Mouse (Mus musculus) liver, adult (tissue): ENCODE measurements around the gene Rasd2.

Source experiments
- GATA4 ChIP-seq: IDR thresholded peaks from 2 replicates; pipeline ENCODE4 v1.6.1; 2014; ENCODE audit warnings: mild to moderate bottlenecking, low read length; ENCODE audit not compliant: insufficient replicate concordance

Rasd2 gene

DNA sequence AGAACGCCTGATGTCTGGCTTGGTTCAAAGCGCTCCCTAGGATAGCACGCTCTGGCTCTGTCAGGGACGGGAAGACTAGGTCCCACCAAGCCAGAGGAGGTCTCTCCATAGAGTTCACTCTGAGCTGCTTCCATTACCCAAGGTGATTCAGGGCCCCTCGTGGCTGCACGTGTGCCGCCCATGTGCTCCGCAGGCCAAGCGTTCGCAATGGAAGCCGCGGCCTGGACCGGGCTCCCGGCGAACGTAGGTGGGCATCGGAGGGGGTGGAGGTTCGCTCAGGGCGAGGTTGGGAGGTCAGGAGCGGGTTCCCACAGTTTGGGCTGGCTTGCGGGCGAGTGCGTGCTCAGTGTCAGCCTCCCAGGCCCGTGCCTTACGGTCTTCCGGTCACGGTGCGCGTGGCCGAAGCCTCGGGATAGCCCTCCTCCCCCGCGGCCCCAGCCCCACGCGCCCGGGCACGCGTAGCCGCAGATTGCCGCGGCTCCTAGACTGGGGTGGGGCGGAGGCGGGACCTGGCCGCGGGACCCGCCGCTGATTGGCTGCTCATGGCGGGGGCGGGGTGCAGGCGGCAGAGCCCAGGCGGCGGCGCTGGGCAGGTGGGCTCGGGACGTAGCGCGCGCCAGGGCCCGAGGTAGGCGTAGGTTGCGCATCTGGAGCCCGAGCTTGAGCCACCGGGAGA is 975 bp upstream of the Rasd2 start:
- no peak for TF ChIP-seq GATA4

DNA sequence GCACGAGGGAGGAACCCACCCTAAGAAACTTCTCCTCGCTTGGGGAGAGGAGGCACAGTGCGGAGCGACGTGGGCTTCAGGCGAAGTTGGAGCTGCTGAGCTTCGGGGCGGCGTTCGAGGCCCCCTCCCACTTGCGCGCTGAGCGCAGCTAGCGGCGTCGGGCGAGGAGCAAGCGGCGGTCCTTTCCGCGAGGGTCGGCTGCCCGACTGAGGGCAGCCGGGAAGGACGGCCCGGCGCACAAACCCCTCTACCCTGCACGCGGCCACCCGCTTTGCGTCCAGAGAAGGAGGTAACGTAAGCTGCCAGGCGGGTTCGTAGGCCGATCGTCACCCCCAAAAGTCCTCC is 465 bp upstream of the Rasd2 start:
- TF ChIP-seq GATA4, result no peak

DNA sequence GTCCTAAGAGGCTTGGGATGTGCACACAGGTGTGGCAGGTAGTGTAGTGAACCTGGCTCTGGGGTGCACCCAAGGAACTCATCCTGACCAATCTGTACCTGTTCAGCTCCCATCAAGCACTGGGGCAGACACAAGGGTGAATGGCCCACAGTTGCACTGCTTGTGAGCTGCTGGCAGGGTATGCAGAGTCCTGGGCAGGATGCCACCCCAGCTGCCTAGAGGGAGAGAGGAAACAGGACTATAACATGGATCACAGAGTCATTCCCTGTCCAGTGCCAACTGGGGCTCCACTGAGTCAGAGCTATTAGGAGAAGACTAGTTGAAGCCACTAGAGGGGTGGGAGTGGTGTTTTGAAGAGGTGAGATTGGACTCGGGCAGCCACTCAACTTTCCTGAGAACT is 1.3 kb downstream of the Rasd2 start:
- TF ChIP-seq GATA4, result no peak

DNA sequence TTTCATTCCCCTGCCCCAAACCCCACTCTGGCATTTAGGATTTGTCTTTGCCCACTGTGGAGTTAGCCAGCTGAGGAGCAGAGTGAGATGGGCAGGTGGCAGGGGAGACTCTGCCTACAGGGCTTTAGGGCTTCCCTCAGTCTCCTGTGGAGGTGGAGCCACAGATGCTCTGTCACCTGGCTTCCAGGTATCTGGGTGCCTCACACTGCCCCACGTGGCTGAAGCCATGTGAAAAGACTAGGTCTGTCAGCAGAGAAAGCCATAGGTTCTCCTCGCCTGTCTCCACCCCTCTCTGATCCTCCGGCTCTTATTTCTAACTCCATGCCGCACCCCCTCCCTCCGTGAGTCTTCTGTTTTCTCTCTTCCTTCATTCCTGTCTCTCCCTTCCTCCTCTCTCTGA is 2.2 kb downstream of the Rasd2 start:
- no peak for TF ChIP-seq GATA4

DNA sequence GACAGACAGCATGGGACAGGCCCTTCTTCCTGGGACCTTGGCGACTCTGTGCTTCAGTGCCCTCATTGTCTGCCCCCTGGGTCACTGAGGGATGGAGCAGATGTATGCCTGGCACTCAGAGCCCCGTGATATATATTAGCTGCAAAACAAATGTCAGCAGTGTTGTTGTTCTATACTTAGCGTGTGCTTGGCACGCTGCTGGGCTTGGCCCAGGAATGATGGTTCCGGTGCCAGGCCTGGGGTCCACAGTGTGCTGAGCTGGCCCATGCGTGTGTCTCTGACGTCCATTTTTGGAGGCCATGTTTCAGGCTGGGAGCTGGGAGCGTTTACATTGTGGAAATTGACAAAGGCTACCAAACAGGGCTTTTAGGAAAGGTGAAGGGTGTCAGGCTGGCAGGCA is 3.1 kb downstream of the Rasd2 start:
- TF ChIP-seq GATA4, result no peak

DNA sequence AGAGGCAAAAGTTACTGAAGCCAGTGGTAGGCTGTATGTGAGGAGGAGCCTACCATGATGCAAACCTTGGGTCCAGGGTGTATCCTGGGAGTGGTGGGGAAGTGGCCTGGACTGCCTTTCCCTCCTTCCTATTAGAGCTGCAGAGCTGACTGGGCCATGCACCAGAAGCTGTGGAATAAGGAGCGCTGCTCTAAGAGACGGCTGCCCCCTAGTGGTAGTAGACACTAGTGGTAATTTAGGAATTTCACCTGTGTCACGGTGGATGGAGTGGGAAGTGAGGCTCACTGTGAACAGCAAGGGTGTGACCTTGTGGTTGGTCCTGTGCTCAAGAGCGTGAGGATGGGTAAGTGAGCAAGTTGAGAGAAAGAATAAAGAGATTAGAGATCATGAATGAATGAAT is 4.2 kb downstream of the Rasd2 start:
- no peak for TF ChIP-seq GATA4

DNA sequence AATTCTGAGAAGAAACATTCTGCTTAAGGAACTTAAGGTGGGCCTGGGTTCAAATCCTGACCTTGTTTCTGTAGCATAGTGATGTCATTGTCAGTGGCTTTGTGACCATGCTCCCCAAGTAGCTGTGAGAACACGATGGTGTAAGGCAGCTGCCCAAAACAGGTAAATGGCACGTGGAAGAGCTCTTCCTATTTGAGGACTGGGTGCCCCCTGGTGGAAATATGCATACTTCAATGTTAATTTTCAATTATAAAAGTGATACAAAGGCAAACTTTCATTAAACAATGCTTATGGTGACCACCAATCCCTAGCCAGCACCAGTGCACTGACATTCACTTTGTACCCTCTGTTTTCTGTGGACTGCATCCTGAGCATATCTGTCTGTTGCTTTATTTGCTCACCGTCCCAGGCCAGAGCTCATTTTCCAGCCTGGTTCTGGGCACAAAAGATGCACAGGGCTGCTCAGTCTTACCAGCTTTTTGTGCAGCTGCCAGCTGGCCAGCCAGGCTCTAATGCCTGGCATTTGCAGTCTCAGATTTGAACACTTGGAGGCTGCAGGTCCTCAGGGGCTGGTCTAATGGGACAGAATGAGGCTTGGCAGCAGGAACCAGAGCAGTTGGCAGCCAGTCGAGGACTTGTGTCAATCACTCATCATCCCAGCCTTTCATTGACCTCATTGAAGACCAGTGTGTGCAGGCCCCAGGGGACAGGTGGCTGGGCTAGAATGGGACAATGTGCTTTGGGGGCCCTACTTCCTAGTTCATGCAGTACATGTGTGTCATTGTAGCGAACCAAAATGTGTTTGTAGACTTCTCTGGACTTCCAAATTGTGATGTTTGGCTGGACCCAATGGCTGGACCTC is 6.4 kb downstream of the Rasd2 start:
- TF ChIP-seq GATA4, result no peak

DNA sequence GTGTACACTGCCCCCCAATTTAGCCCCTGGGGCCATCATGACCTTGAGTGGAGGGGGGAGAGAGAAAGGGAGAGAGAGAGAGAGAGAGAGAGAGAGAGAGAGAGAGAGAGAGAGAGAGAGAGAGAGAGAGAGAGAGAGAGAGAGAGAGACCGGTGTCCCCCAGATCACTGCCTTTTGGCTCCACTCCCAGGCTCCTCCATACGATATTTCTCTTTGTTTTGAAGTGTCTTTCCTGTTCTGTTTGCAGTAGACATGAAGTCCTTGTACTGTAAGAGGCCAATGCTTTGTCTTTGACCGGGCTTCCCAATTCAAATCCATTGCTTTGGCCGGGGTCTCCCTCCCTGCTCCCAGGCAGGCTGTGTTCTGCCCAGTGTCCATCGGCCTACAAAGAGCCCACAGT is 8.9 kb downstream of the Rasd2 start:
- TF ChIP-seq GATA4, result no peak

DNA sequence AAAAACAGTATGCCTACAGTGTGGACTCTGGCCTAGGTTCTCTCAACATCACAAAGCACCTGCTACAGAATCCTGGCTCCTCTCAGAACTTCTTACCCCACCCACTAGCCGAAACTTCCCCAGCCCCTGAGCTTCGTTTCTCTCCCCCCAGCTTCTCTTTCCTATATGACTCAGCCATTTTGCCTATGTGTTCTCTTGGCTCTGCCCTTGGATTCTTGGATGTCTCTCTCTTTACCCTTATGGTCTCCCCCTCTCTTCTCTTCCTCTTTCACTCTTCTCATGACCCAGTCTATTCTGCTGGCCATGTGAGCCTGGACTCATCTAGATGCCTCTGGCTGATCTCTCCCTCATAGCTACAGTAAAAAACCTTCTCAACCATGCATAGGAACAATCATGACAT is 13.0 kb downstream of the Rasd2 start:
- TF ChIP-seq GATA4, result no peak

DNA sequence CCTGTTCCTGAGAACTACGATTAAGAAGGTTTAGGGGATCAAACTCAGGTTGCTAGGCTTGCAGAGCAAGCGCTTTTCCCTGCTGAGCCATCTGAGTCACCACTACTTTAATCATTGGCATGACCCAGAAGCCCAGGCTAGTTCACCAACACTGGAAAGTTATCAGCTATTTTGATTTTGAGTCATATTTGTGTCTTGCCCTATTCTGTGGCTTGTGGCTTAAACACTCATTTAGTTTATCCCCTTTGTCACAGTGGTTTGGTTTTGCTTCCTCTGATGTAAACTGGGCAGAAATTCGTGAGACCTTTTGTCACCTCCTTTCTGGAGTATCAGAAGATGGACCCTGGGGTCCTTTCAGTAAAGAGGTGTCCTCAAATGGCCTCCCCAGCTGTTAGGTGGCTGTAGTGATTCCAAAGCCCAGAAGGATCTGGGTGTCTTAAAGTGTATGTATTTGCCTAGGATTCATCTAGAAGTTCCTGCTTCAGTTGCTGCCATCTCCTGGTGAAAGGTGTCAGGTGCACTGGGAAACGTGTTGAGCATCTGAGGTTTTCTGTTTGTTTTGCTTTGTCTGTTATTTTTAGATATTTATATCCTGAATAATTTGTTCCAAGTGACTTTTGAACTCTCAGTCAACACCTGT is 20.3 kb downstream of the Rasd2 start:
- no peak for TF ChIP-seq GATA4

DNA sequence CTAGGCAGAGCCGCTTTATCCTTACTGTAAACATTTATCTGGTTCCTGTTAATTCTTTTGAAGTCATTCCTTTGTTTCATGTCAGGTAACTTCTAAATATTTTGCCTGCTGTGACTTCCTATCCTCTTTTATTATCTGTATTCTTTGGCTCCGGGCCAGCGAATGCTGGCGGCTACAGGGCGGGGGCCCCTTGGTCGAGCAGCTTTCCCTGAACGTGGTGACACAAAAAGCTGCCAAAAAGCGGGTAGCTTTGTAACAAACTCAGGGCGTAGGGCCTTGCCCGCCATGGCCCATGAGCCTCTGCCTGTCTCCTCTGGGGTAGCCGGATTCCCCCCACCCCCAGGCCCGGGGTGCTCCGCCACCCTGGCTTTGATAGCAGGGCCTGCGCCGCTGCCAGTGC is 33.6 kb downstream of the Rasd2 start:
- no peak for TF ChIP-seq GATA4

DNA sequence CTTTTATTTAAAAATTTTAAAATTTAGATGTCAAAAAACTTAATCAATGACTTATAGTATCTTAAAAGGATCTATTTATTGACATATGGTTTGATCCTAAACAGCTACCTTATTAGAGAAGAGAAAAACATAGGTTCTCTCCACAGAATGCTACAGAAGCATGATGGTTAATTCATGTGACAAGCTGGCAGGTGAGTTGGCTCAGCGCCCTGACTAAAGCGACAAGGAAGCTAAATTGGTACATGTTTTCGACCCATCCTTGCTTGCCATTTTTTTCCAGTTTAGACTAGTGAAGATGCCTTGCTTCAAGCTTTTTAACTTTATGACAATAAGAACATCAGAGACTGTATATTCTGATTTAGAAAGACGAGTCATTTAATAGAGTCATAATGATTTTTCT is 35.4 kb downstream of the Rasd2 start:
- TF ChIP-seq GATA4, result no peak

DNA sequence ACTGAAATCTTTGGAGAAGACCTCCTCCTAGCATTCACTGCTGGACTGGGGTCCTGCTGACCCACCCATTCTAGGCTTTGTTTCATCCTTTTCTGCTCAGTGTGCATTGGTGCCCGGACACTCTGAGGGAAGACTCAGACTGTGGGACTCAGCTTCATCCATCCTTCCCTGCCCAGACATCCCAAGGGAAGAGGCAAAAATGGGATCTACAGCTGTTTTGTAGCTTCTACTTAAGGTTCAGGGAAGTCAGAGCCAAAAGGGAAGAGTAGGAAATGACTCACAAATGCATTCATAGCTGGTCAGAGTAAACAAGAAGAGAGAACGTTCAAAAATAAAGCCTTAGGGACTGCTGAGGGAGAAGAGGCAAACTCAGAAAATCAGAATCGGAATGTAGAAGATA is 40.3 kb downstream of the Rasd2 start:
- TF ChIP-seq GATA4, result no peak

DNA sequence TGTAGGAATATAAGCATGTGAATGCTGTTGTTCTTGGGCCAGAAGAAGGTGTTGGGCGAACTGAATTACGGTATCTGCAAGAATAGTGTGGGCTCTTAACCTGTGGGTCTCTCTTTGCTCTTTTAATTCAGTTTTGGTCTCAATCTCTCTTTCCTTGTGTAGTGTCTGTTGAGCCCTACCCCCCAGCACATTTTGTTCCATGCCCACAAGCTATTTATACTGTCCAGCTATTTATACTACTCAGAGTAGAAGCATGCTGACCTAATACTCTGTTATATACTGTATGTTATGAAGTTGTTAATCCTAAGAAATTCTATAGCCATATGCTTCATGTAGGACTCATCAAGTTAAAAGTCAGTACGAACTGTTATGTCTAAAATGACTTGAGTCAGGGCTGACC is 41.9 kb downstream of the Rasd2 start:
- no peak for TF ChIP-seq GATA4

DNA sequence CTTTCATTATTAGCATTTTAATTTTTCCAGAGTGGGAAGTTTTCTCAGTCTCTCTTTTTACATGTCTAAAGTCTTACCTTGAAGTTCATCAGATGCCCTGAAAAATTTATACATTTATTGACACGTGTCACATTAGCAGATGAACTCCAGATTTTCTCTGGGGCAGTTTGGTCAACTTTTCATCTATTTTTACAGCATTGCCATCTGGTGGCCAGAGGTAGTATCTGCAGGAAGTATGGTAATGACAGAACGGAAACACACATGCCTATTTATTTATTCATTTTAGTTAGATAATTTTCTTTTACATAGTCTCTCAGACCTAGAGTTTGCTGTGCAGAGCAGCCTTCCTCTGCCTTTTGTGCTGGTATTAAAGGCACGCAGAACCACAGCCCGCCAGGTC is 58.4 kb downstream of the Rasd2 start:
- no peak for TF ChIP-seq GATA4
